28 mouse cellular contexts compared by ENCODE assay signal in genomic region chr19:38339734-38340133, GRCm38 (mm10). TPM values are rescaled to one million over a fixed set of nuclear protein-coding genes. Genes with fewer than 3 reads are reported as not detected.
DNase-seq lines count a peak whose midpoint lies in the region; ATAC-seq and TF ChIP-seq lines count a peak whose summit lies in the region.
"Had no signal": no experiment of that assay in that cellular context is flagged by ENCODE, and none has a peak within 500 bp of the region (broad histone marks: within the 10 kb centered on the region; RNA-seq: fewer than 3 reads in every experiment).

No protein-coding gene starts in this region.

- H3K27me3 ChIP-seq in kidney, embryonic 15.5 days: peaks cover 31% of the 10 kb centered on the region
- no peaks in the 10 kb centered on the region for H3K27me3 ChIP-seq in midbrain, embryonic 15.5 days (replicated peaks)
- no peaks in the 10 kb centered on the region for H3K27me3 ChIP-seq in midbrain, embryonic 14.5 days (ENCODE audit: control insufficient read depth, insufficient read depth, low read length)
- H3K27me3 ChIP-seq: forebrain, embryonic 15.5 days; heart, embryonic 12.5 days; lung, embryonic 15.5 days; megakaryocyte, embryonic 14.5 days; midbrain, embryonic 12.5 days; neural tube, embryonic 15.5 days had no signal

- 17% methylated on average over 3 of the region's 3 CpGs for WGBS in kidney, embryonic 15.5 days
- 72% methylated on average over 3 of the region's 3 CpGs for WGBS in midbrain, embryonic 15.5 days
- 79% methylated on average over 3 of the region's 3 CpGs for WGBS in midbrain, embryonic 14.5 days

- H3K9ac ChIP-seq in ES-E14 (ENCODE audit: insufficient read depth, low read depth, low read length, poor library complexity, severe bottlenecking): no peak overlapping the region
- H3K9ac ChIP-seq in kidney, embryonic 15.5 days: no peak overlapping the region
- no peak overlapping the region for H3K9ac ChIP-seq in midbrain, embryonic 15.5 days
- H3K9ac ChIP-seq in midbrain, embryonic 14.5 days (replicated peaks; ENCODE audit: low read length): no peak overlapping the region
- H3K9ac ChIP-seq: forebrain, embryonic 15.5 days; heart, embryonic 12.5 days; hindbrain, embryonic 14.5 days; lung, embryonic 15.5 days; midbrain, embryonic 12.5 days; neural tube, embryonic 15.5 days had no signal

- no peak for DNase-seq in ES-E14 (ENCODE audit: low read depth, low spot score)
- peak; percentile 24 for DNase-seq in kidney, adult 11 months
- peak; percentile 16 to 49 for DNase-seq in kidney, postnatal 4 days
- DNase-seq in layer of hippocampus, adult 9-10 months (ENCODE audit: low spot score): no peak
- DNase-seq in layer of hippocampus, adult 9-11 months: no peak
- no peak for DNase-seq in midbrain, embryonic 14.5 days
- DNase-seq: adrenal gland, adult 2 months; B cell, adult 2 months; cerebellum, adult 2 months; cerebellum, postnatal 14 days; gastrocnemius, postnatal 25 days; heart, adult 2 months; heart, postnatal 4 days; layer of hippocampus, postnatal 36 days; liver; lung, postnatal 4 days; right cerebral cortex, postnatal 4 days had no signal

- peak overlapping the region; percentile 81; the same call in 1 of the 2 replicates for H3K27ac ChIP-seq in ES-E14 (ENCODE audit: insufficient read depth, low read depth, low read length, poor library complexity, severe bottlenecking)
- 0 out of 2 replicates have a peak overlapping the region, but pooled peaks have one; percentile 1 for H3K27ac ChIP-seq in kidney, embryonic 15.5 days
- H3K27ac ChIP-seq in midbrain, embryonic 15.5 days: no peak overlapping the region
- no peak overlapping the region for H3K27ac ChIP-seq in midbrain, embryonic 14.5 days (replicated peaks; ENCODE audit: low read depth, low read length)
- H3K27ac ChIP-seq: forebrain, embryonic 15.5 days; heart, adult 2 months; hindbrain, embryonic 14.5 days; layer of hippocampus, adult 2 months; lung, embryonic 15.5 days; midbrain, embryonic 12.5 days; neural tube, embryonic 15.5 days had no signal

- no peak overlapping the region for H3K4me2 ChIP-seq in kidney, embryonic 15.5 days
- no peak overlapping the region for H3K4me2 ChIP-seq in midbrain, embryonic 15.5 days
- no peak overlapping the region for H3K4me2 ChIP-seq in midbrain, embryonic 14.5 days (ENCODE audit: low read length)
- H3K4me2 ChIP-seq: forebrain, embryonic 15.5 days; heart, embryonic 12.5 days; hindbrain, embryonic 14.5 days; lung, embryonic 15.5 days; midbrain, embryonic 12.5 days; neural tube, embryonic 15.5 days had no signal

- H3K9me3 ChIP-seq in ES-E14 (ENCODE audit: control insufficient read depth, insufficient read depth, low read depth, low read length): no peaks in the 10 kb centered on the region
- no peaks in the 10 kb centered on the region for H3K9me3 ChIP-seq in kidney, embryonic 15.5 days (replicated peaks)
- no peaks in the 10 kb centered on the region for H3K9me3 ChIP-seq in midbrain, embryonic 15.5 days
- no peaks in the 10 kb centered on the region for H3K9me3 ChIP-seq in midbrain, embryonic 14.5 days (ENCODE audit: control insufficient read depth, low read length)
- H3K9me3 ChIP-seq: forebrain, embryonic 15.5 days; heart, embryonic 12.5 days; lung, embryonic 15.5 days; midbrain, embryonic 12.5 days; neural tube, embryonic 15.5 days had no signal

- in situ Hi-C loops in ES-E14 (cut with MboI; ENCODE audit: low sequenced_read_pairs in 2 of 2, unreplicated experiment in 2 of 2): no loop called here

- no peak overlapping the region for H3K4me3 ChIP-seq in ES-E14 (ENCODE audit: insufficient read depth in 1 of 2, low read depth in 1 of 2, low read length in 2 of 2, poor library complexity in 1 of 2, severe bottlenecking in 1 of 2)
- H3K4me3 ChIP-seq in kidney, embryonic 15.5 days (replicated peaks): no peak overlapping the region
- H3K4me3 ChIP-seq in midbrain, embryonic 15.5 days: no peak overlapping the region
- H3K4me3 ChIP-seq in midbrain, embryonic 14.5 days (replicated peaks; ENCODE audit: low read depth, low read length): no peak overlapping the region
- H3K4me3 ChIP-seq: forebrain, embryonic 15.5 days; heart, adult 2 months; heart, embryonic 12.5 days; layer of hippocampus, adult 2 months; lung, embryonic 15.5 days; megakaryocyte, embryonic 14.5 days; midbrain, embryonic 12.5 days; neural tube, embryonic 15.5 days had no signal

- H3K4me1 ChIP-seq in ES-E14 (ENCODE audit: control insufficient read depth in 2 of 2, insufficient read depth in 2 of 2, low read length in 2 of 2, poor library complexity in 1 of 2): peaks cover 0 to 12% of the 10 kb centered on the region in 2 experiments; a peak in 2 of 4 replicates
- H3K4me1 ChIP-seq in kidney, embryonic 15.5 days: peaks cover 15% of the 10 kb centered on the region
- no peaks in the 10 kb centered on the region for H3K4me1 ChIP-seq in midbrain, embryonic 15.5 days
- no peaks in the 10 kb centered on the region for H3K4me1 ChIP-seq in midbrain, embryonic 14.5 days (ENCODE audit: control insufficient read depth, insufficient read depth, low read length)
- H3K4me1 ChIP-seq: forebrain, embryonic 15.5 days; heart, embryonic 12.5 days; lung, embryonic 15.5 days; megakaryocyte, embryonic 14.5 days; midbrain, embryonic 12.5 days; neural tube, embryonic 15.5 days had no signal

- peak; percentile 89 for ATAC-seq in kidney, embryonic 15.5 days (replicated peaks; ENCODE audit: low FRiP score)
- no peak for ATAC-seq in midbrain, embryonic 15.5 days (replicated peaks)
- ATAC-seq in midbrain, embryonic 14.5 days (ENCODE audit: low FRiP score, low TSS enrichment): no peak
- ATAC-seq: activated CD4-positive, CD25-positive, alpha-beta regulatory T cell, adult 4 months; forebrain, embryonic 15.5 days had no signal

- H3K36me3 ChIP-seq in ES-E14 (ENCODE audit: control insufficient read depth, insufficient read depth, low read length, poor library complexity, severe bottlenecking): peaks cover 5% of the 10 kb centered on the region; the same call in 1 of the 2 replicates
- H3K36me3 ChIP-seq in kidney, embryonic 15.5 days: no peaks in the 10 kb centered on the region
- H3K36me3 ChIP-seq in midbrain, embryonic 15.5 days (replicated peaks): no peaks in the 10 kb centered on the region
- H3K36me3 ChIP-seq in midbrain, embryonic 14.5 days (ENCODE audit: control insufficient read depth, insufficient read depth, low read length): no peaks in the 10 kb centered on the region
- H3K36me3 ChIP-seq: forebrain, embryonic 15.5 days; heart, embryonic 12.5 days; lung, embryonic 15.5 days; midbrain, embryonic 12.5 days; neural tube, embryonic 15.5 days had no signal

TF ChIP-seq in ES-E14, 5 proteins besides CTCF, POLR2A, EP300 and RAD21:
- TF ChIP-seq ZNF384 (IDR thresholded peaks at IDR 0.05; ENCODE audit: low read depth, low read length): no peak
- no peak for TF ChIP-seq HCFC1 (IDR thresholded peaks at IDR 0.05; ENCODE audit: borderline replicate concordance, insufficient read depth, low read length)
- no peak for TF ChIP-seq MAFK (IDR thresholded peaks at IDR 0.05; ENCODE audit: insufficient read depth, low read depth, low read length)
- TF ChIP-seq CHD2 (IDR thresholded peaks at IDR 0.05; ENCODE audit: low read depth, low read length): no peak
- TF ChIP-seq ZC3H11A (IDR thresholded peaks at IDR 0.05; ENCODE audit: borderline replicate concordance, low read depth, low read length): no peak
TF ChIP-seq in ES-E14: peak in this region for 0.

RNA-seq across cellular contexts. Expression of gene Slc35g1, which starts 56.0 kb away (rescaled TPM):
- 28.4 and 36.3 TPM in 2 replicates for total RNA-seq in ES-E14 (2012; rRNA removed)
- polyA plus RNA-seq in kidney, embryonic 15.5 days (2015; fragmentation: Nextera tagmentation; extraction: Ambion mirVana): 6.6 and 7.6 TPM in 2 replicates
- 0.98 and 1.2 TPM in 2 replicates for polyA plus RNA-seq in midbrain, embryonic 15.5 days (2015; fragmentation: Nextera tagmentation; extraction: Ambion mirVana)
- 0.86 and 1.5 TPM in 2 replicates for polyA plus RNA-seq in midbrain, embryonic 14.5 days (2014; fragmentation: Nextera tagmentation; extraction: Ambion mirVana)

Comparison
In these comparisons a context has a peak if more than half of its experiments do, and no peak if none do; other contexts are left out.
1. DNase-seq: peak in kidney, adult 11 months (single experiment) and kidney, postnatal 4 days (2 of 2); none in ES-E14 (single experiment), layer of hippocampus, adult 9-10 months (single experiment), layer of hippocampus, adult 9-11 months (single experiment) and midbrain, embryonic 14.5 days (single experiment).
2. H3K27ac ChIP-seq: peak in ES-E14 (single experiment) and kidney, embryonic 15.5 days (single experiment); none in midbrain, embryonic 15.5 days (single experiment) and midbrain, embryonic 14.5 days (single experiment).